Mouse (Mus musculus) stomach, embryonic 16.5 days (tissue): ENCODE measurements around the gene Rsph1. TPM values are rescaled to one million over a fixed set of nuclear protein-coding genes. Genes with fewer than 3 reads are reported as not detected.

ENCODE experiments used
- ATAC-seq: fragments of 200-750 bp; cut with Nextera tagmentation; 2 replicates; pipeline ENCODE4 v1.8.0; 2017; ENCODE audit warnings: moderate number of reproducible peaks, moderate TSS enrichment; ENCODE audit not compliant: insufficient read depth, low FRiP score
- H3K27ac ChIP-seq: fragments of 300-500 bp; sonication (generic); 2 replicates; pipeline ENCODE4 v1.5.1; 2014; ENCODE audit warnings: low read length
- H3K27me3 ChIP-seq: fragments of 300-500 bp; sonication (generic); 2 replicates; pipeline ENCODE4 v1.6.1; 2014; ENCODE audit warnings: low read length, control low read depth, mixed read lengths; ENCODE audit not compliant: control insufficient read depth, insufficient read depth
- H3K36me3 ChIP-seq: fragments of 300-500 bp; sonication (generic); 2 replicates; pipeline ENCODE4 v1.6.1; 2014; ENCODE audit warnings: low read length; ENCODE audit not compliant: control insufficient read depth, insufficient read depth
- H3K4me1 ChIP-seq: fragments of 300-500 bp; sonication (generic); 2 replicates; pipeline ENCODE4 v1.6.1; 2014; ENCODE audit warnings: low read length, control low read depth, mixed read lengths; ENCODE audit not compliant: control insufficient read depth, insufficient read depth
- H3K4me2 ChIP-seq: fragments of 300-500 bp; sonication (generic); 2 replicates; pipeline ENCODE4 v1.6.1; 2014; ENCODE audit warnings: low read depth, low read length, mixed read lengths
- H3K4me3 ChIP-seq: fragments of 300-500 bp; sonication (generic); replicated peaks from 2 replicates; pipeline ENCODE4 v1.5.1; 2014; ENCODE audit warnings: mild to moderate bottlenecking, low read length
- H3K9ac ChIP-seq: fragments of 300-500 bp; sonication (generic); 2 replicates; pipeline ENCODE4 v1.6.1; 2014; ENCODE audit warnings: low read length
- H3K9me3 ChIP-seq: fragments of 300-500 bp; sonication (generic); replicated peaks from 2 replicates; pipeline ENCODE4 v1.6.1; 2016; ENCODE audit warnings: low read length, control low read depth; ENCODE audit not compliant: control insufficient read depth
- WGBS: fragments of 180-500 bp; shearing (Covaris S2); extraction: QIAGEN DNeasy Blood & Tissue Kit; methylation state at CpG from one replicate; pipeline ENCODE4 v1.1.7; 2014; 5-methylcytosine and 5-hydroxymethylcytosine counted together
- polyA plus RNA-seq: library from polyadenylated mRNA; unstranded; fragments of >200 nt; fragmentation: Nextera tagmentation; extraction: Ambion mirVana; gene quantifications from 2 replicates; pipeline ENCODE4 v1.2.1, GENCODE M21; 2015

The Rsph1 gene
- polyA plus RNA-seq, 1 experiment from 2014 or later = 1.5 TPM

- Histone ChIP-seq H3K4me1 (no peaks in the 10 kb centered on the region), H3K27ac (no peak overlapping the region), H3K27me3 (no peaks in the 10 kb centered on the region), H3K4me2 (no peak overlapping the region), H3K9ac (no peak overlapping the region), H3K9me3 (no peaks in the 10 kb centered on the region), H3K4me3 (no peak overlapping the region), H3K36me3 (no peaks in the 10 kb centered on the region)
- WGBS = 78% methylated on average over 2 of the region's 2 CpGs
- ATAC-seq = no peak
Observed at GRCm38 (mm10) chr17:31285867-31286266, 8.7 kb upstream of the Rsph1 start.

- Histone ChIP-seq H3K4me1 (no peaks in the 10 kb centered on the region), H3K36me3 (no peaks in the 10 kb centered on the region), H3K27me3 (no peaks in the 10 kb centered on the region), H3K4me2 (no peak overlapping the region), H3K9me3 (no peaks in the 10 kb centered on the region), H3K27ac (no peak overlapping the region), H3K4me3 (no peak overlapping the region), H3K9ac (no peak overlapping the region)
- WGBS = 27% methylated on average over 7 of the region's 7 CpGs
- ATAC-seq = no peak
Observed at GRCm38 (mm10) chr17:31282687-31283053, 5.5 kb upstream of the Rsph1 start.

DNA sequence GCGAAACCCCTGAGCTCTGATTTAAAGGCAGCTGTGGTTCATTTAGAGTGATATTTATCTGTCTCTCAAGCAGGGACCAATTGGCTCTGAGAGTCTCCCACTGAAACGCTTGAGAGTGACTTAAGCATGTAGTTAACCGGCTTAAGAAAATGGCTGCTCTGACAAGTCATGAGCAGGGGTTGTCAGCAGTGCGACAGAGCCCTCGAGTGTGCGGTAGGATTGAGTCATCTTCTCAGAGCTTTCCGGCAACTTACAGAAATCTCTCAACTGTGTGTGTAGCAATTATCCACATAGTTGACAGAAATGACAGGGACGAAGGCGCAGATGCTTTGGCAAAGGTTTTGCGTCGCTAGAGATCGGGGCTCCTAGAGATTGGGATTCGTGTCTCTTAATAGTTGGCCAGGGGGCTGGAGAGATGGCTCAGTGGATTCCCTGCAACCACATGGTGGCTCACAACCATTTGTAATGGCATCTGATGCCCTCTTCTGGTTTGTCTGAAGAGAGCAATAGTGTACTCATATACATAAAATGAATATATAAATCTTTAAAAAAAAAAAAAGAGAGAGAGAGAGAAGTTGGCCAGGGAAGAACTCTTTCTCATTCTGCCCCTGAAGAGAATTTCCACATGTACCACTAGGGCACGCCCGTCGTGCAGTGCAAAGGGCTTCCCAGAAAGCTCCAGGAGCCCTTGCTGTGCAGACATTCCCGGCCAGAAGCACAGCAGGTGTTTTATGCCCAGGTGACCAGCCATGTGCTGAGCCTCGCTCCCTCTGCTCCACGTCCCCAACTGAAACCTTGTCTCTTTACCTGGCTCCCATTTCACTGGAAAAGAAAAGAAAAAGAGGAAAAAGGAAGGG lies 4.9 kb upstream of the Rsph1 start:
- Histone ChIP-seq H3K27ac (no peak overlapping the region), H3K9me3 (no peaks in the 10 kb centered on the region), H3K4me1 (no peaks in the 10 kb centered on the region), H3K9ac (no peak overlapping the region), H3K4me3 (no peak overlapping the region), H3K4me2 (no peak overlapping the region), H3K36me3 (no peaks in the 10 kb centered on the region), H3K27me3 (no peaks in the 10 kb centered on the region)
- ATAC-seq = no peak
- 48% methylated on average over 19 of the region's 19 CpGs for WGBS

DNA sequence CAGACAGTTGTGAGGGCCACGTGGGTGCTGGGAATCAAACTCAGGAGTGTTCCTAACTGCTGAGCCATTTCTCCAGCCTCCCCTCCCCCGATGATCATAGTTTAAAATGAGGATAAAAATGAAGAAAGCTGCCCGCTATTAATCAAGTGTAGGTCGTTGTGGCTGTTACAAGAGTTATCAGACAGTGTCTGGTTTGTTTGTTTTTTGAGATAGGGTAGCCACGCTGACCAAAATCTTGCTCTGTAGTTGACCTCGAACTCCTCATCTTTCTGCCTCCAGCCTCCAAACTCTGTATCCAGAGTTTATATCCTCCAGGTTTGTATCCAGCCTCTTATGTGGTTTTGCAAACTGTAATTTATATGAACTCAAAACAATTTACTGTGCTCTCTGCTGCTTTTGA lies 3.1 kb upstream of the Rsph1 start:
- ATAC-seq = no peak

GRCm38 (mm10) chr17:31279541-31279940 lies 2.4 kb upstream of the Rsph1 start:
- Histone ChIP-seq H3K9me3 (no peaks in the 10 kb centered on the region), H3K36me3 (no peaks in the 10 kb centered on the region), H3K27me3 (no peaks in the 10 kb centered on the region), H3K27ac (no peak overlapping the region), H3K4me2 (no peak overlapping the region), H3K4me1 (0 out of 2 replicates have a peak, but pooled peaks cover 5% of the 10 kb centered on the region), H3K4me3 (no peak overlapping the region), H3K9ac (no peak overlapping the region)
- ATAC-seq = no peak
- 77% methylated on average over 9 of the region's 9 CpGs for WGBS

More for the DNA sequence above, 3.1 kb upstream of the Rsph1 start:
- WGBS = 45% methylated on average over 6 of the region's 6 CpGs
- Histone ChIP-seq H3K4me3 (no peak overlapping the region), H3K4me2 (no peak overlapping the region), H3K27ac (no peak overlapping the region), H3K4me1 (0 out of 2 replicates have a peak, but pooled peaks cover 5% of the 10 kb centered on the region), H3K27me3 (no peaks in the 10 kb centered on the region), H3K36me3 (no peaks in the 10 kb centered on the region), H3K9me3 (no peaks in the 10 kb centered on the region), H3K9ac (no peak overlapping the region)

DNA sequence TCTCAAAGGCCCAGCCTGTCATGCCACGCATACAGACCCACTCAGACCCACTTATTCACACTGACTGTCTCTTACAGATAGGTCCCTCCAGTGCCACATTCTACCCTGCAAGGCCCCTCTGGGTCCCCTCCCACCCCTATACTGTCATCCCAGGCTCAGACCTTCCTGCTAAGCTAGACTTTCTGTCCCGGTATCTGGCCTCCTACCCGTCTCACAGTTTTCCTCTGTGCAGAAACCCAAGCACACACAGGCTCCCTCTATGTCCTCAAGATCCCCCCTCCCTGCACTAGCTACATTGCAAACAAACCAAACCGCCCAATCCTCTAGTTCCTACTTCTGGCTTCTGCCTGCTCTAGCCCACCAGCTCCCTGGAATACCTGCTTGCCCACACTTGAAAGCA lies 748 bp upstream of the Rsph1 start:
- Histone ChIP-seq H3K27ac (no peak overlapping the region), H3K4me1 (0 out of 2 replicates have a peak, but pooled peaks cover 5% of the 10 kb centered on the region), H3K4me3 (no peak overlapping the region), H3K4me2 (no peak overlapping the region), H3K9me3 (no peaks in the 10 kb centered on the region), H3K36me3 (no peaks in the 10 kb centered on the region), H3K27me3 (no peaks in the 10 kb centered on the region), H3K9ac (no peak overlapping the region)
- WGBS = 72% methylated on average over 4 of the region's 4 CpGs
- no peak for ATAC-seq

- WGBS = 27% methylated on average over 9 of the region's 9 CpGs
- Histone ChIP-seq H3K9ac (peak overlapping the region; percentile 57; the same call in 1 of the 2 replicates), H3K4me3 (peak overlapping the region; percentile 53), H3K27me3 (no peaks in the 10 kb centered on the region), H3K4me1 (0 out of 2 replicates have a peak, but pooled peaks cover 5% of the 10 kb centered on the region), H3K36me3 (no peaks in the 10 kb centered on the region), H3K9me3 (no peaks in the 10 kb centered on the region), H3K27ac (no peak overlapping the region), H3K4me2 (peak overlapping the region; percentile 81)
- ATAC-seq = peak; percentile 14; the same call in 1 of the 2 replicates
Observed at GRCm38 (mm10) chr17:31276207-31276921, 819 bp downstream of the Rsph1 start.

GRCm38 (mm10) chr17:31275181-31275580 lies 2.0 kb downstream of the Rsph1 start:
- Histone ChIP-seq H3K9me3 (no peaks in the 10 kb centered on the region), H3K4me1 (0 out of 2 replicates have a peak, but pooled peaks cover 5% of the 10 kb centered on the region), H3K36me3 (no peaks in the 10 kb centered on the region), H3K4me2 (no peak overlapping the region), H3K27ac (no peak overlapping the region), H3K27me3 (no peaks in the 10 kb centered on the region), H3K9ac (no peak overlapping the region), H3K4me3 (no peak overlapping the region)
- 73% methylated on average over 6 of the region's 6 CpGs for WGBS
- no peak for ATAC-seq

DNA sequence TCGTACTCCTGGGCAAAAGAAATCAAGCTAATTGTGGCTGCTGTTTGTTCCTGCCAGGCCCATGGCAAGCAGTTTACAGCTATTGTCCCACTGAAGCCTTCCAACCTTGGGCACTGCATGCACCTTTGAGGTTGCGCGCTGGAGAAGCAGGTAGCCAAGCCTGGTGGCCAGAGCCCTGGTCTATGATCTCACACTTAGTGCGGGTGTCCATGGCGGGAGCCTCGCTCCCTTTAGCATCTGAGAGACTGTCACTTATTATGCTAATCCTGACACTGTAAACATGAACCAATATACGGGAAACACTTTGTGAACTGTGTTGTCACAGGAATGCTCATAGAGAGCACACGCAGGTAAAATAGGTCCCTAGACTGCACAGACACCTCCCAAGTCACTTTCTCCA lies 3.6 kb downstream of the Rsph1 start:
- no peaks in the 10 kb centered on the region for H3K27me3 ChIP-seq
- no peak overlapping the region for H3K27ac ChIP-seq
- ATAC-seq = no peak
- 0 out of 2 replicates have a peak, but pooled peaks cover 5% of the 10 kb centered on the region for H3K4me1 ChIP-seq
- no peak overlapping the region for H3K9ac ChIP-seq
- no peaks in the 10 kb centered on the region for H3K36me3 ChIP-seq
- H3K9me3 ChIP-seq = no peaks in the 10 kb centered on the region
- H3K4me2 ChIP-seq = no peak overlapping the region
- WGBS = 88% methylated on average over 8 of the region's 8 CpGs
- no peak overlapping the region for H3K4me3 ChIP-seq
